Mouse (Mus musculus) MEL (cell line): ENCODE data around the gene Slc13a4.

ENCODE experiments used
- CHD1 ChIP-seq: IDR thresholded peaks from 2 replicates; pipeline ENCODE4 v1.6.1; 2012; ENCODE audit warnings: low read depth, mild to moderate bottlenecking, inconsistent platforms, low read length, improper control_type of control experiment
- CTCF ChIP-seq, 3 experiments: IDR thresholded peaks in 2 of 3; conservative IDR thresholded peaks in 1 of 3; 2 replicates each; pipeline ENCODE4 v1.5.1; 2011 to 2012; ENCODE audit warnings: low read length in 3 of 3, low read depth in 2 of 3, mild to moderate bottlenecking in 2 of 3, improper control_type of control experiment in 1 of 3, inconsistent platforms in 1 of 3, mixed read lengths in 1 of 3, moderate library complexity in 1 of 3; ENCODE audit not compliant: control insufficient read depth in 1 of 3, insufficient read depth in 1 of 3, poor library complexity in 1 of 3, severe bottlenecking in 1 of 3
- MAX ChIP-seq: IDR thresholded peaks from 2 replicates; pipeline ENCODE4 v1.6.1; 2011; ENCODE audit warnings: low read length, improper control_type of control experiment
- MYC ChIP-seq: IDR thresholded peaks from 2 replicates; pipeline ENCODE4 v1.6.1; 2011; ENCODE audit warnings: low read depth, mild to moderate bottlenecking, low read length, improper control_type of control experiment, moderate library complexity

DNA sequence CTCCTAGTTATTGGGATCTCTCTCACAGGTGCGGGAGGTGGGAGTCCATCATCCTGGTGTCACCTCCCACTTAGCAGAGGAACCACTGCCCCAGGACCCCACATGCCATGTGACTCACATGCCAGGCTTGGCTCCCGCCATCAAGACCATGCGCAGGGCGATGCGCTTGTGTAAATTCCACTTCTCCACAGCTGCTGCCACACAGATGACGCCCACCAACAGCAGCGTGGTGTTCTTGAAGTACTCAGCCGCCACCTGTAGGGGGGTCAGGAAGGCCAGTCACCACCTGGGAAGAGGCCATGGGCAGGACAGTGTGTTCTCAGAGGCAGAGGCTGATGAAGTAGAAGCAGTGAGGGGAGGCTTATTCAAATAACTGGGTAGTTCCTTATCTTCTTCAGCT is 18.3 kb downstream of the Slc13a4 start:
- TF ChIP-seq MYC (no peak), CTCF (IDR thresholded peaks at IDR 0.05 in 2 of 3, conservative IDR thresholded peaks at IDR 0.05 in 1 of 3; ENCODE audit: control insufficient read depth in 1 of 3, insufficient read depth in 1 of 3, low read depth in 2 of 3, low read length in 3 of 3, poor library complexity in 1 of 3, severe bottlenecking in 1 of 3) (no peak), MAX (no peak), CHD1 (no peak)
